Mouse (Mus musculus): ENCODE measurements at regions not wholly inside any gene's neighbourhood (a gene's known extent, or its start where the extent isn't known, plus 50 kb on each side); places are given as distances from the start of the nearest gene placed in this dataset.

DNA sequence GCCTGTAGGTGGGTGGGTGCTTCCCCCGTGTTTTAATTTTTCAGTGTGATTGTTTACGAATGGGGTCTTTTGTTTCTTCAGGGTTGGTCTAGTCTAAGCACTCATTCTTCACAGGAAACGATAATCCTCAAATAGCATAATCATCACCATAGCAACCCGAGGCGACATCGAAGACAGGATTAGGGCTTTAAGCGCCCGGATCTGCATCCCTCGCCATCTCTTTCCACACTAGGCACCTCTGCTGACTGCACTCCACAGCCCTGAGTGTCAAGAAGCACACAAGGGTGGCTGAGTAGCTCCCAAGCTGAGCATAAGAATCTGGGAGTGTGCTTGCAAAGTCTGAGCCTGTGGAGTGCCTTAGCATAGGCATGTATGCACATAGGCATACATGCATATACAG lies 145.2 kb upstream of the Cdh4 start:
- TF ChIP-seq CTCF (IDR thresholded peaks at IDR 0.05) (no peak), EP300 (IDR thresholded peaks at IDR 0.05) (no peak)
